Mouse (Mus musculus) erythroid progenitor cell, adult 5-6 weeks (primary cell): ENCODE results near the gene Sult5a1. TPM values are rescaled to one million over a fixed set of nuclear protein-coding genes. Genes with fewer than 3 reads are reported as not detected.

Source experiments
- ATAC-seq: replicated peaks from 2 replicates; pipeline ENCODE4 v1.8.0; 2016; ENCODE audit warnings: moderate number of reproducible peaks, mild to moderate bottlenecking, moderate TSS enrichment, inconsistent platforms; ENCODE audit not compliant: poor library complexity, low FRiP score, severe bottlenecking
- total RNA-seq, 2 experiments: library from RNA; stranded (forward) in 1 of 2; stranded (reverse) in 1 of 2; fragments of 150-400 nt in 1 of 2; fragments of 186-747, 209-891 nt in 1 of 2; gene quantifications; 2 replicates each; pipeline versions ENCODE4 v1.2.3 to v1.2.4; 2015 to 2017; ENCODE audit warnings: low replicate concordance in 2 of 2

Sult5a1 gene
- total RNA-seq, 2 experiments from 2014 or later, result not detected

- no peak for ATAC-seq
These were observed 21.8 kb downstream of the Sult5a1 start for GRCm38 (mm10) chr8:123136287-123136686.

DNA sequence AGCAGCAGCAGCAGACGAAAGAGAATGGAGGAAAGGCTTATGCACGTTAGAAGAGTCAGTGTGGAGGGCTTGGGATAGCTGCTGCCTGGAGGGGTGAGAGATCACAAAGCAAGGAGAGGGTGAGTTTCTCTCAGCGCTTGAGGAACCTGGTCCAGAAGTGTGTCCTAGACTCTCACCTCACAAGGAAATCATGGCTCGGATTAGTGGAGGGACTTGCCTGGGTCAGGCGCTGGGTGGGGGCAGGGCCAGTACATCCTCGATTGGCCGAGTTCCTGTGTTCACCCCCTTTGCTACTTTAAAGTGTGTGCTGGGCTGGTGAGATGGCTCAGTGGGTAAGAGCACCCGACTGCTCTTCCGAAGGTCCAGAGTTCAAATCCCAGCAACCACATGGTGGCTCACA, 22.3 kb downstream of the Sult5a1 start:
- no peak for ATAC-seq

- ATAC-seq, result no peak
These were observed 22.7 kb downstream of the Sult5a1 start for GRCm38 (mm10) chr8:123135406-123135805.

GRCm38 (mm10) chr8:123134149-123134713, 23.9 kb downstream of the Sult5a1 start:
- no peak for ATAC-seq

DNA sequence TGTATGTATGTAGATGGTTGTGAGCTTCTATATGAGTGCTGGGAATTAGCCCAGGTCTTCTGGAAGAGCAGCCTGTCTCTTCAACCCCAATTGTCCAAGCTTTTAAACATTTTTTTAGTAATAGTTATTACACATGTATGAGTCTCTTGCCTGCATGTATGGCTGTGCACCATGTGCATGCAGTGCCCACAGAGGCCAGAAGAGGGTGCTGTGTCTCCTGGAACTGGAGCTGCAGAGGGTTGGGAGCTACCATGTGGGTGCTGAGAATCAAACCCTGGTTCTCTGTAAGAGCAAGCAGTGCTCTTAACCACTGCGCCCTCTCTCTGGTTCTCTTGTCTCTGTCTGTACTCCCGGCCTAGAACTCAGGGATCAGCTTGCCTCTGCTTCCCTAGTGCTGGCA, 25.2 kb downstream of the Sult5a1 start:
- no peak for ATAC-seq

DNA sequence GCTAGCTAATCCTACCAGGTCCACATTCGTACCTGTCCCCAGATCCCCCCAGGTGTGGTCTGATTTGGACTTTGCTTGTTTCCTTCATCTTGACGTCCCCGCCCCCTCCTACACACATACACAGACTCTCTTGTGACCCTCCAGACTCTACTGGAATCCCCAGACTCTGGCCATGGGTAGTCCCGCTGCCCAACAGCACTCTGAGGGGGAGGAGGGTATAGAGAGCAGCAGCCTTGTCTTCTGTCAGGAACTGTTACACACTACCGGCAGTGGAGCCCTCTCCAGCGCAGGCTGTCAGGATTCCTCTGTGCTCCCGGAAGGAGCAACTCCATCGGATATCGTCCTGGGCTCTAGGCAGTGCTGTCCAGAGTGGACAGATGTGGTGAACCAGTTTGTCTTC, 27.1 kb downstream of the Sult5a1 start:
- no peak for ATAC-seq

- ATAC-seq, result peak; percentile 51; the same call in 1 of the 2 replicates
These were observed 31.8 kb downstream of the Sult5a1 start for GRCm38 (mm10) chr8:123126193-123126816.

DNA sequence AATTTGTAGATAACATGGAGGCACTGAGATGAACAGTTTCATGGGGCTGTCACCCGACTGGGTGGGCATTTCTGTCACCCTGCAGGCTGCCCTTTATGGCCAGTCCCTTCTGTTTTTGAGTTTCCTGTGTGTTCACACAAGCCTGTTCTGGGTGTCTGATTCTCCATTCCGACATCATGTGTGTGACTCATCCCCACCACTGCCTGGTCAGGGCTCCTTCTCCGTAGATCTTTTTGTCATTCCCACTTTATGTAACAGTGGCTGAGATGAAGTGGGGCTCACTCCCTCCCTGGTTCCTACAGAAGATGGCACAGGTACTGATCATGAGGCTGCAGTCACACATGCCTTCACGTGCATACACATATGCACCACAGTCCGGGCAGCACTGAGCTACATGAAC, 35.4 kb downstream of the Sult5a1 start:
- no peak for ATAC-seq

GRCm38 (mm10) chr8:123122059-123122458, 36.1 kb downstream of the Sult5a1 start:
- ATAC-seq, result no peak

GRCm38 (mm10) chr8:123117744-123118143, 40.4 kb downstream of the Sult5a1 start:
- ATAC-seq, result no peak

GRCm38 (mm10) chr8:123117127-123117731, 40.9 kb downstream of the Sult5a1 start, which contains the start of gene Cpne7:
Gene Cpne7 (plus strand): TSS chr8:123117374.
- ATAC-seq, result no peak

GRCm38 (mm10) chr8:123114644-123115043, 43.5 kb downstream of the Sult5a1 start:
- ATAC-seq, result no peak

DNA sequence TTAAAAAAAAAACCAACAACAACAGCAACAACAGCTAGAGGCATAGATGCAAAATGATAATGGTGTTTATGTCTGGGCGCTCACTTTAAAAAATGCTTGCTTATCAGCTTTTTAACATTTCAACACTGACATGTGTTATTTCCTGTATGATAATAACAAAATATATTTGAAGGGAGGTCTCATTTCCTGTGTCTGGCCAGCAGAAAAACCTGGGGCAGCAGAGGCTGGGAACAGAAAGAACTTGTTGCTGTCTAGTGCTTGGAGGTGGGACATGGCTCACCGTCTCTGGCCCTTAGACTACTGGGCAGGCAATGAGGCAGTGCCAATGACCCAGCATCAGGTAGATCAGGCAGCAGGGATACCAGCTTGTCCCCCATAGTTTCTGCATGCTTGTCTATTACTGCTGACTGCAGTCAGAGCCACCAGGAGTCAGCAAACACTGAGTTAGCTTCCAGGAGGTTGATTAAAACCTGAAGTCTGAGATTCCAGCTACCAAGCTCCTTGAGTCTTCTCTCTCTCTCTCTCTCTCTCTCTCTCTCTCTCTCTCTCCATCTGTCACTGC, 44.1 kb downstream of the Sult5a1 start:
- no peak for ATAC-seq

DNA sequence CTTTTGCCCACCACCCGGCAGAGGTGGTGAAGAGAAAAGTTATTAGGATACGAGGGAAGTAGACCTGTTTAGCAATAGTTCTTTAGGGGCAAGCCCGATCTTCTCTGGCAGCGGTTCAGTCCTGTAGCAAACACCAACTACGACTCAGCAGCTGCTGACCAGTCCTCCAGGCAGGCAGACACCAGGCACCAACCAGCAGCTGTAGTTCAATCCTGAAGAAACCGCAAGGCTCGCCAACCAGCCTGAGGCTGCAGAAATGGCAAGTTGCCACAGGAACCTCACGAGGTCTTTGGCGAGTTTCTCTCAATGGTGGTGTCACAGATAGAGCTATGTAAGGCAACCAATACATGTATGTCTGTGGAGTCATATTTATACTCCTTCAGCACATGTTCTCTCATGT, 45.2 kb downstream of the Sult5a1 start:
- ATAC-seq, result no peak

GRCm38 (mm10) chr8:123110649-123111048, 47.5 kb downstream of the Sult5a1 start:
- ATAC-seq, result peak; percentile 89

- no peak for ATAC-seq
These were observed 49.2 kb downstream of the Sult5a1 start for GRCm38 (mm10) chr8:123108953-123109352.

DNA sequence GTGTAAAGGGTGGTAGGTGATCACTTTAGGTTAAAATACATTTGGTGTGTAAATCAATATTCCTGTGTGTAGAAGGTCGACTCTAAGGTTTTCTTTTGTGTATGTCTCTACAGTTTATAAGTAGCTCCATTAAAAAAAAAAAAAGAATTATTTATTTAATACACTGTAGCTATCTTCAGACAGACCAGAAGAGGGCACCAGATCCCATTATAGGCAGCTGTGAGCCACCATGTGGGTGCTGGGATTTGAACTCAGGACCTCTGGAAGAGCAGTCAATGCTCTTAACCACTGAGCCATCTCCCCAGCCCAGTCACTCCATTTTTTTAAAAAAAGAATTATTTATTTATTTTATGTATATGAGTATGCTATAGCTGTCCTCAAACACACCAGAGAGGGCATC, 50.1 kb downstream of the Sult5a1 start:
- ATAC-seq, result no peak

DNA sequence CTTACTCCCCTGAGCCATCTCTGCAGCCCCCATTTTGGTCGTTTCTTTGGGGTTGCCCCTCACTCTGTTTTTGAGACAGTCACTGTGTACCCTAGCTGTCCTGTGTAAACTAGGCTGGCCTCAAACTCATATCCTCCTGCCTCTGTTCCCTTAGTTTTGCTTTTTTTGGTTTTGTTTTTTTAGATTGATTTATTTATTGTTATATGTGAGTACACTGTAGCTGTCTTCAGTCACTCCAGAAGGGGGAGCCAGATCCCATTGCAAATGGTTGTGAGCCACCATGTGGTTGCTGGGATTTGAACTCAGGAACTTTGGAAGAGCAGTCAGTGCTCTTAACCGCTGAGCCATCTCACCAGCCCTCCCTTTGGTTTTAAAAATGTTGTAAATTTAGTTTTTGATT, 51.6 kb downstream of the Sult5a1 start:
- no peak for ATAC-seq

GRCm38 (mm10) chr8:123105553-123106326, 52.4 kb downstream of the Sult5a1 start:
- ATAC-seq, result no peak

DNA sequence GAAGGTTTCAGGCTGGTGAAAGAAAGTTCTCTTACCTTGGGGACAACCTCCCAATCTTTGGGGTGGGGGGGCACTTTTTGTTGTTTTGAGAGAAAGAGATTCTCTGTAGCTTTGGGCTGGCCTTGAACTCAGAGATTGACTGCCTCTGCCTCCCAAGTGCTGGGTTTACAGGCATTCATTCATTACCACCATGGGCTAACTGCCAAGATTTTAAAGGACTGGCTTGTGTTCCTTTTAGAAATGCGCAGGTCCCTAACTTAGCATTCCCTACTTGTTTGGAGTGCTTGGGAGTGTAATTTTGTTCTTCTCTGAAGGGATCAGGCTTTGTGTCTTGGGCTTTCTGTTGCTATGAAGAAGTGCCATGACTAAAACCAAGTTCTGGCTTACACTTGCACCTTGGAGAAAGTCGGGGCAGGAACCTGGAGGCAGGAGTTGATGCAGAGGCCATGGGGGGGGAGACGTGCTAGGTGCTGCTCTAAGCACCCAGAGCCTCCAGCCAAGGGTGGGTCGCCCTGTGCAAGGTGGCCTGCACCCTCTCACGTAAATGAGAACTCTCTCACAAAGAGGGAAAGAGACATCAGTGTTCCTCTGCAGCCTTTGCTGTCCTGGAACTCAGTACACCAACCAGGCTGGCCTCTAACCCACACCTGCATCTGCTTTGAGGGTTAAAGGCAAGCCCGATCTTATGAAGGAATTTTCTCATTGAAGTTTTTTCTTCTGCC, 53.9 kb downstream of the Sult5a1 start:
- no peak for ATAC-seq
